Mouse (Mus musculus) midbrain, postnatal 0 days (tissue): ENCODE data around the gene Otud4. TPM values are rescaled to one million over a fixed set of nuclear protein-coding genes. Genes with fewer than 3 reads are reported as not detected.
A peak's percentile ranks its signal among the peaks of the same experiment; 100 is the strongest.
"Not testable (repeated sequence)": the region's sequence is repeated elsewhere in the genome, so short reads cannot be mapped to it uniquely, and the experiment has no call there.

Experiments
- ATAC-seq: fragments of 200-750 bp; cut with Nextera tagmentation; 2 replicates; pipeline ENCODE4 v1.8.0; 2017; ENCODE audit warnings: moderate number of reproducible peaks, mild to moderate bottlenecking, moderate TSS enrichment, moderate library complexity; ENCODE audit not compliant: low FRiP score
- DNase-seq: peaks from one replicate; pipeline ENCODE4 v3.0.0-alpha.2; 2015; ENCODE audit warnings: low spot score
- H3K27ac ChIP-seq: fragments of 300-500 bp; sonication (generic); 2 replicates; pipeline ENCODE4 v1.5.1; 2014; ENCODE audit warnings: low read depth, mild to moderate bottlenecking, low read length, mixed read lengths
- H3K27me3 ChIP-seq: fragments of 300-500 bp; sonication (generic); 2 replicates; pipeline ENCODE4 v1.6.1; 2014; ENCODE audit warnings: low read length, control low read depth, mixed read lengths; ENCODE audit not compliant: insufficient read depth
- H3K36me3 ChIP-seq: fragments of 300-500 bp; sonication (generic); 2 replicates; pipeline ENCODE4 v1.6.1; 2014; ENCODE audit warnings: low read length, control low read depth, mixed read lengths; ENCODE audit not compliant: insufficient read depth
- H3K4me1 ChIP-seq: fragments of 300-500 bp; sonication (generic); 2 replicates; pipeline ENCODE4 v1.6.1; 2014; ENCODE audit warnings: mild to moderate bottlenecking, control low read depth, antibody characterized with exemption, low read length, mixed read lengths; ENCODE audit not compliant: insufficient read depth
- H3K4me2 ChIP-seq: fragments of 300-500 bp; sonication (generic); 2 replicates; pipeline ENCODE4 v1.6.1; 2014; ENCODE audit warnings: low read depth, mild to moderate bottlenecking, low read length, mixed read lengths; ENCODE audit not compliant: poor library complexity, severe bottlenecking
- H3K4me3 ChIP-seq: fragments of 300-500 bp; sonication (generic); 2 replicates; pipeline ENCODE4 v1.5.1; 2014; ENCODE audit warnings: low read depth, mild to moderate bottlenecking, low read length, moderate library complexity
- H3K9ac ChIP-seq: fragments of 300-500 bp; sonication (generic); replicated peaks from 2 replicates; pipeline ENCODE4 v1.6.1; 2014; ENCODE audit warnings: mild to moderate bottlenecking, low read length, moderate library complexity, mixed read lengths; ENCODE audit not compliant: poor library complexity, severe bottlenecking
- H3K9me3 ChIP-seq: fragments of 300-500 bp; sonication (generic); 2 replicates; pipeline ENCODE4 v1.6.1; 2016; ENCODE audit warnings: low read length, control low read depth
- CTCF ChIP-seq: IDR thresholded peaks from 2 replicates; pipeline ENCODE4 v1.5.1; 2016; ENCODE audit warnings: antibody characterized with exemption, mild to moderate bottlenecking
- WGBS: fragments of 180-500 bp; shearing (Covaris S2); extraction: QIAGEN DNeasy Blood & Tissue Kit; methylation state at CpG from one replicate; pipeline ENCODE4 v1.1.7; 2014; 5-methylcytosine and 5-hydroxymethylcytosine counted together
- polyA plus RNA-seq: library from polyadenylated mRNA; unstranded; fragments of >200 nt; fragmentation: Nextera tagmentation; extraction: Ambion mirVana; gene quantifications from 2 replicates; pipeline ENCODE4 v1.2.1, GENCODE M21; 2015
- total RNA-seq: library from RNA; depleted of rRNA; stranded (reverse); fragments of >200 nt; gene quantifications from 2 replicates; pipeline ENCODE4 v1.2.3, GENCODE M21; 2014

Gene Otud4
- total and polyA plus RNA-seq, 2 experiments from 2014 or later, result 6.4 to 24.3 TPM

DNA sequence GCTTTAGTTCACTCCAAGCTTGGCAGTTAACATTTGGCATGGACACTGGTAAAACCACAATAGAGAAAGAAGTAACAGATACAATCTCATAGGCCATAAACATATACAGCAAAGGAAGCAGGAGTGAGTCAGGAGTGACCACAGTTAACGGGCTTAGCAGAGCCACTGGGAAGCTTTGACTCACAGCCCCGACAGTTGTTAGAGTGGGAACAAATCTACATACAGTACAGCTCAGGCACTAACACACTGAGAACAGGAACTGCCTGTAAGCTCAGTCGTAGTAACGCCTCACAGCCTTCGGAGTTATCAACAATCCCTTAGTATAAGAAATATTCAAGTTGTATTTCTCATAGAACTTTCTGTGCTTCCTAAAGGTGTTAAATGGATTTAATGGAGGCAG, 39.6 kb downstream of the Otud4 start:
- H3K36me3 ChIP-seq, result peaks cover 9% of the 10 kb centered on the region; the same call in 1 of the 2 replicates
- DNase-seq (no peak), ATAC-seq (no peak)
- no peak overlapping the region for H3K27ac ChIP-seq
- H3K9me3 ChIP-seq, result no peaks in the 10 kb centered on the region
- H3K4me2 ChIP-seq, result no peak overlapping the region
- no peaks in the 10 kb centered on the region for H3K27me3 ChIP-seq
- H3K9ac ChIP-seq, result no peak overlapping the region
- no peaks in the 10 kb centered on the region for H3K4me1 ChIP-seq
- H3K4me3 ChIP-seq, result no peak overlapping the region
- 57% methylated on average over 5 of the region's 5 CpGs for WGBS
- no peak for TF ChIP-seq CTCF

- H3K4me1 ChIP-seq, H3K36me3 ChIP-seq, H3K27ac ChIP-seq, H3K9me3 ChIP-seq, DNase-seq, H3K27me3 ChIP-seq, H3K9ac ChIP-seq: not testable (repeated sequence)
- 0 out of 2 replicates have a peak, but pooled peaks have one; percentile 59 for ATAC-seq
- Histone ChIP-seq H3K4me2 (peak overlapping the region; percentile 54), H3K4me3 (peak overlapping the region; percentile 29; the same call in 1 of the 2 replicates)
- WGBS, result 24% methylated on average over 10 of the region's 10 CpGs
These were observed 40.7 kb downstream of the Otud4 start for GRCm38 (mm10) chr8:79680083-79680482.

- Histone ChIP-seq H3K4me1 (no peaks in the 10 kb centered on the region), H3K4me2 (peak overlapping the region; percentile 54), H3K9me3 (no peaks in the 10 kb centered on the region), H3K36me3 (peaks cover 10% of the 10 kb centered on the region; the same call in 1 of the 2 replicates), H3K27me3 (no peaks in the 10 kb centered on the region), H3K27ac (no peak overlapping the region), H3K4me3 (peak overlapping the region; percentile 29), H3K9ac (no peak overlapping the region)
- WGBS, result 6% methylated on average over 34 of the region's 34 CpGs
- ATAC-seq, result peak; percentile 48; the same call in 1 of the 2 replicates
- peak; percentile 38 for DNase-seq
- no peak for TF ChIP-seq CTCF
These were observed 41.1 kb downstream of the Otud4 start for GRCm38 (mm10) chr8:79680555-79680954.

DNA sequence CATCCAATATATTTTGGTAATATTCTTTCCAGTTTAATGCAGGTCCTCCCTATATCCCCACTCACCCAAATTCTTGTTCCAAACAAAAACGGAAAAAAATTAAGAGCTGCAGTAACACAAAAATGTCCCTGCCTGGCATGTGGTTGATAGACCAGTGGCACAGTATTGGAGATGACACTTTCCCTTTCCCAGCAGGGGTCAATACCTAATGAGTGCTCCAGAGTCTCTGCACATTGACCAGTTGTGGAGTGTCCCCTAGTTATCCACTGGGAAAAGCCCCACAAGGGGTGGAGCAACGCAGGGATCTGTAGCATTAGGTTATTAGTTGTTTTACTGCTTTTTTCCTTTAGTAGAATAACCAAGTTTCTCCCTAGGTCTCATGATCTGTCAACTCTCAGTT, 41.5 kb downstream of the Otud4 start:
- Histone ChIP-seq H3K9ac (no peak overlapping the region), H3K4me1 (no peaks in the 10 kb centered on the region), H3K9me3 (no peaks in the 10 kb centered on the region), H3K4me2 (peak overlapping the region; percentile 54), H3K27me3 (no peaks in the 10 kb centered on the region), H3K36me3 (peaks cover 13% of the 10 kb centered on the region; the same call in 1 of the 2 replicates), H3K4me3 (peak overlapping the region; percentile 29), H3K27ac (no peak overlapping the region)
- no peak for TF ChIP-seq CTCF
- 42% methylated on average over 2 of the region's 2 CpGs for WGBS
- no peak for DNase-seq
- ATAC-seq, result no peak

DNA sequence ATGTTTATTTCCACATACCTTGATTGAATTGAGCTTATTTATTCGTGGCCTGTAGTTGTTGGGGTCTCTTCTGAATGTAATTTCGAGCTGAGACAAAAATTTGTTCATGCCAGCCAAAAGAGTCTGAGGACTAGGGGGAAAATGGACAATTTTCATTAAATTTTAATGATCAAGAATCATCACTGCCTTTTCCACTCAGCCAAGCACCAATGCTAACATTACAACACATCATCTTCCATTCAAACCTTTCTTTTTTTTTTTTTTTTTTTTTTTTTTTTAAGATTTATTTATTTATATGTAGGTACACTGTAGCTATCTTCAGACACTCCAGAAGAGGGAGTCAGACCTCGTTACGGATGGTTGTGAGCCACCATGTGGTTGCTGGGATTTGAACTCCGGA, 46.5 kb downstream of the Otud4 start:
- H3K27ac ChIP-seq, H3K27me3 ChIP-seq, H3K4me1 ChIP-seq, H3K9me3 ChIP-seq, H3K4me3 ChIP-seq, ATAC-seq, H3K9ac ChIP-seq, H3K4me2 ChIP-seq, DNase-seq: not testable (repeated sequence)
- H3K36me3 ChIP-seq, result peaks cover 31% of the 10 kb centered on the region
- WGBS, result 98% methylated on average over 5 of the region's 5 CpGs

- DNase-seq (no peak), ATAC-seq (no peak)
- no peak overlapping the region for H3K4me3 ChIP-seq
- H3K36me3 ChIP-seq, result peaks cover 28% of the 10 kb centered on the region
- H3K9me3 ChIP-seq, result no peaks in the 10 kb centered on the region
- H3K27me3 ChIP-seq, result no peaks in the 10 kb centered on the region
- no peak for TF ChIP-seq CTCF
- H3K9ac ChIP-seq, result no peak overlapping the region
- no peak overlapping the region for H3K27ac ChIP-seq
- WGBS, result 82% methylated on average over 2 of the region's 2 CpGs
- no peak overlapping the region for H3K4me2 ChIP-seq
- H3K4me1 ChIP-seq, result no peaks in the 10 kb centered on the region
These were observed 53.1 kb downstream of the Otud4 start for GRCm38 (mm10) chr8:79692531-79692930.
